Mouse (Mus musculus) midbrain, embryonic 10.5 days (tissue): Measurements from ENCODE around the gene Rep15. TPM values are rescaled to one million over a fixed set of nuclear protein-coding genes. Genes with fewer than 3 reads are reported as not detected.

Source experiments
- DNase-seq: peaks from one replicate; pipeline ENCODE4 v3.0.0-alpha.2; 2017; ENCODE audit warnings: low spot score
- H3K27ac ChIP-seq: fragments of 300-500 bp; sonication (generic); replicated peaks from 2 replicates; pipeline ENCODE4 v1.5.1; 2016; ENCODE audit warnings: mild to moderate bottlenecking
- H3K27me3 ChIP-seq: fragments of 300-500 bp; sonication (generic); 2 replicates; pipeline ENCODE4 v1.6.1; 2016; ENCODE audit warnings: low read depth, mild to moderate bottlenecking; ENCODE audit not compliant: poor library complexity, severe bottlenecking
- H3K36me3 ChIP-seq: fragments of 300-500 bp; sonication (generic); 2 replicates; pipeline ENCODE4 v1.6.1; 2016; ENCODE audit warnings: mild to moderate bottlenecking, moderate library complexity
- H3K4me1 ChIP-seq: fragments of 300-500 bp; sonication (generic); 2 replicates; pipeline ENCODE4 v1.6.1; 2016
- H3K4me3 ChIP-seq: fragments of 300-500 bp; sonication (generic); 2 replicates; pipeline ENCODE4 v1.5.1; 2016; ENCODE audit warnings: mild to moderate bottlenecking, moderate library complexity
- H3K9me3 ChIP-seq: fragments of 300-500 bp; sonication (generic); replicated peaks from 2 replicates; pipeline ENCODE4 v1.6.1; 2016; ENCODE audit warnings: mild to moderate bottlenecking
- WGBS: fragments of 180-500 bp; shearing (Covaris S2); methylation state at CpG from one replicate; pipeline ENCODE4 v1.1.7; 2016; 5-methylcytosine and 5-hydroxymethylcytosine counted together
- polyA plus RNA-seq: library from polyadenylated mRNA; unstranded; fragments of >200 nt; fragmentation: Nextera tagmentation; extraction: Ambion mirVana; gene quantifications from 2 replicates; pipeline ENCODE4 v1.2.1, GENCODE M21; 2016

Gene Rep15
- polyA plus RNA-seq, 1 experiment from 2014 or later = 0.69 TPM

- Histone ChIP-seq H3K27ac (no peak overlapping the region), H3K36me3 (peaks cover 3% of the 10 kb centered on the region; the same call in 1 of the 2 replicates), H3K4me1 (no peaks in the 10 kb centered on the region), H3K27me3 (no peaks in the 10 kb centered on the region), H3K4me3 (no peak overlapping the region), H3K9me3 (no peaks in the 10 kb centered on the region)
- DNase-seq = no peak
- WGBS = 88% methylated on average over 6 of the region's 6 CpGs
Measured at GRCm38 (mm10) chr6:147011977-147012376, 20.4 kb upstream of the Rep15 start.

DNA sequence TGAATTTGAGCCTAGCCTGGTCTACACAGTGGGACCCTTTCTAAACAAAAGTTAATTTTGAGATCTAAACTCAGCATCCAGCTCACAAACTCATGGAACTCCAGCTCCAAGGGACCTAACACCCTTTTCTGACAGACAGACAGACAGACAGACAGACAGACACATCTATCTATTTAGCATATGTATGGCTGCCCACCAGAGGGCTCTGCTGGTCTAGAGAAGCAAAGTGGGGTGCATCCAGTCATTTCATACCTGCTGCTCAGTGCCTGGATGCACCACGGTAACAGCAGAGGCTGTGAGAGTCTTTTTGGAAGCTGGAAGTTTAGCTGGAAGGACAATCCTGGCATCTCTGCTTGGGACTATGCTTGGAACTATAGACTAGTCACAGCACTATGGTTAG lies 18.8 kb upstream of the Rep15 start:
- Histone ChIP-seq H3K36me3 (peaks cover 3% of the 10 kb centered on the region; the same call in 1 of the 2 replicates), H3K4me1 (no peaks in the 10 kb centered on the region), H3K27ac (no peak overlapping the region), H3K4me3 (no peak overlapping the region), H3K9me3 (no peaks in the 10 kb centered on the region), H3K27me3 (no peaks in the 10 kb centered on the region)
- no peak for DNase-seq
- WGBS = 95% methylated on average over 1 of the region's 1 CpGs

DNA sequence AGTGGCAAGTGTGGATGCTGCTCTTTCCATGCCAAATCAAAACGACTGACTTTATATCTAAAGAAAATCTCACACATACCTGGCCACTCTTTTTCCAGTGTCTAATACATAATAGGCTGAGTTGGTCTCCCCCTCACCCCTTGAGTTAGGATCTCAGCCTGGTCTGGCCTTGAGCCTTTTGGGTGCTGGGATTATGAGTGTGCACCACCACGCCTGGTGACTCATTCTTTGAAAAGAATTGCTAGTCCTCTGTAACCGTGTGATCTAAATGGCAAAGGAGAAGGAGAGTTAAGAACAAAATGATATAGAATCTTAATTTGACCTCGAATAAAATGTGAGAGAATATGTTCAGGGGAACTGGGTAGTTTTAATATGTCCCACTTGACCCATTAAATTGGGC lies 14.5 kb upstream of the Rep15 start:
- Histone ChIP-seq H3K36me3 (peaks cover 15% of the 10 kb centered on the region), H3K4me1 (no peaks in the 10 kb centered on the region), H3K27me3 (no peaks in the 10 kb centered on the region), H3K27ac (no peak overlapping the region), H3K9me3 (no peaks in the 10 kb centered on the region), H3K4me3 (no peak overlapping the region)
- 84% methylated on average over 4 of the region's 4 CpGs for WGBS
- no peak for DNase-seq

DNA sequence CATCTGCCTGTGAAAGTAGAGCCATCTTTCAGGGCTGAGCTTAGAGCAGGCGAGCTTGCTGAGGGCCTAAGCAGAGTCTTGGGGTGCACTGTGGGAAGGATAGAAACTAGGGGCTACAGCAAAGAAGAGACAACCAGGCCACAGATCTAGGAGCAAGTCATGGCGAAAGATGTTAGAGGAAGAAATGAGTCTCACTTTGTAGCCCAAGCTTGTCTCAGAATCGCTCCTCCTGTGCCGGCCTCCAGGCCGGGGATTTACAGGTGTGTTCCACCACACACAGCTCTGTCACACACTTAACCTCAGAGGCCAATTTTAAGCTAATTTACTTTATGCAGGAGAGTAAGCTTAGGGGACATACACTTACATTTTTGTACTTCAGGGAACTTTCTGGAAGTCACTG lies 14.0 kb upstream of the Rep15 start:
- H3K4me1 ChIP-seq = no peaks in the 10 kb centered on the region
- no peaks in the 10 kb centered on the region for H3K9me3 ChIP-seq
- H3K36me3 ChIP-seq = peaks cover 15% of the 10 kb centered on the region
- DNase-seq = no peak
- no peaks in the 10 kb centered on the region for H3K27me3 ChIP-seq
- no peak overlapping the region for H3K4me3 ChIP-seq
- WGBS = 92% methylated on average over 5 of the region's 5 CpGs
- no peak overlapping the region for H3K27ac ChIP-seq

- no peak for DNase-seq
- no peak overlapping the region for H3K4me3 ChIP-seq
- H3K27ac ChIP-seq = no peak overlapping the region
- no peaks in the 10 kb centered on the region for H3K4me1 ChIP-seq
- WGBS = 95% methylated on average over 5 of the region's 5 CpGs
- H3K36me3 ChIP-seq = peaks cover 12% of the 10 kb centered on the region; the same call in 1 of the 2 replicates
- H3K27me3 ChIP-seq = no peaks in the 10 kb centered on the region
- H3K9me3 ChIP-seq = no peaks in the 10 kb centered on the region
Measured at GRCm38 (mm10) chr6:147021181-147021580, 11.2 kb upstream of the Rep15 start.

- H3K36me3 ChIP-seq = peaks cover 12% of the 10 kb centered on the region; the same call in 1 of the 2 replicates
- H3K4me3 ChIP-seq = no peak overlapping the region
- H3K27ac ChIP-seq = no peak overlapping the region
- H3K9me3 ChIP-seq = no peaks in the 10 kb centered on the region
- no peaks in the 10 kb centered on the region for H3K27me3 ChIP-seq
- no peak for DNase-seq
- no peaks in the 10 kb centered on the region for H3K4me1 ChIP-seq
- 88% methylated on average over 16 of the region's 16 CpGs for WGBS
Measured at GRCm38 (mm10) chr6:147022375-147023132, 9.8 kb upstream of the Rep15 start.

DNA sequence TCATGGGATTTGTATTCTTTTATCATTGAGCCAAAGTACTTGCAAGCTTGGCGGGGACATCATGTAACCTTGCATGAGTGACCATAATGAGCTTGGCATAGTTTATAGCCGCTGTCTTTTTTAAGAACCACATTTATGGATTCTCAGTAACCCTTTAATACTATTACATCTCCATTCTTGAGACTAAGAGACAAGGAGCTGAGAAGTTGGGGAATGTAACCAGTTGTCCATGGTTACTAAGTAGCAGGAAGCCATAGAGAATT lies 9.3 kb upstream of the Rep15 start:
- no peak for DNase-seq
- H3K9me3 ChIP-seq = no peaks in the 10 kb centered on the region
- no peaks in the 10 kb centered on the region for H3K27me3 ChIP-seq
- H3K27ac ChIP-seq = no peak overlapping the region
- 98% methylated on average over 2 of the region's 2 CpGs for WGBS
- peaks cover 14% of the 10 kb centered on the region; the same call in 1 of the 2 replicates for H3K36me3 ChIP-seq
- H3K4me1 ChIP-seq = no peaks in the 10 kb centered on the region
- no peak overlapping the region for H3K4me3 ChIP-seq

DNA sequence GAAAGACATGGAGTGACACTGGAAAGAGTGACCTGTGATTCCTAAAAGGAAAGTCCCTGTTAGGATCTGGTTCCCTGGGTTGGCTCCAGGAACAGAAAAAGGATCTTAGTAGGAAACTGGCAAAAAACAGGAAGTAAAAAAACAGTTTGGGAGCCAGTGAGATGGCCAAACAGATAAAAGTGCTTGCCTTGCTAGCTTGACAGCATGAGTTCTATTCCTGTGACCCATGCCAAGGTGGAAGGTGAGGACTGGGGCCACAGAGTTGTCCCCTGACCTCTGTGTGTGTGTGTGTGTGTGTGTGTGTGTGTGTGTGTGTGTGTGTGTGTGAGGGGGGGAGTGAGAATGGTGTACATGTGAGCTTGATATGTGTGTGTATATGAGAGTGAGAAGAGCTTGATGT lies 8.8 kb upstream of the Rep15 start:
- DNase-seq = no peak
- no peaks in the 10 kb centered on the region for H3K4me1 ChIP-seq

GRCm38 (mm10) chr6:147024761-147025160 lies 7.6 kb upstream of the Rep15 start:
- no peaks in the 10 kb centered on the region for H3K9me3 ChIP-seq
- H3K4me3 ChIP-seq = no peak overlapping the region
- DNase-seq = no peak
- H3K27me3 ChIP-seq = no peaks in the 10 kb centered on the region
- 88% methylated on average over 3 of the region's 3 CpGs for WGBS
- peaks cover 13% of the 10 kb centered on the region for H3K36me3 ChIP-seq
- H3K27ac ChIP-seq = no peak overlapping the region
- H3K4me1 ChIP-seq = no peaks in the 10 kb centered on the region

More for the DNA sequence above, 8.8 kb upstream of the Rep15 start:
- H3K9me3 ChIP-seq = no peaks in the 10 kb centered on the region
- no peak overlapping the region for H3K27ac ChIP-seq
- H3K27me3 ChIP-seq = no peaks in the 10 kb centered on the region
- H3K36me3 ChIP-seq = peaks cover 14% of the 10 kb centered on the region; the same call in 1 of the 2 replicates
- no peak overlapping the region for H3K4me3 ChIP-seq

DNA sequence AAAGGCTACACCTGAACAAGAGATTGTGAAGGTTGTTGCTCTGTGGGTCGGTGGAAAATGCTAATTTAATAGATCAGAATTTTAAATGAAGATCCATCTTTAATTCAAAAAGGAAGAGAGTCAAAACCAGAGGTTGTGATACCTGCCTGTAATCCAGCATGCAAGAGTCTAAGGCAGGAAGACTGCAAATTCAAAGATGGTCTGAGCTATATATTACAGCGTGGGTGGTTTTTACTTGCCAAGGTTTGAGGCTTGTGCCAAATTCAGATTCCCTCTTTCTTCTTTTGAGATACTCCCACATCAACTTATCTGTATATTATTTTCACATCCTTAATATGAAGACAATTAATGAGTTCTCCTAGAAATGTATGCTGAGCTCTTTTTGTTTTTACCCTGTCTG lies 4.0 kb upstream of the Rep15 start:
- H3K4me3 ChIP-seq = no peak overlapping the region
- WGBS = 88% methylated on average over 2 of the region's 2 CpGs
- no peaks in the 10 kb centered on the region for H3K27me3 ChIP-seq
- peaks cover 13% of the 10 kb centered on the region for H3K36me3 ChIP-seq
- DNase-seq = no peak
- no peaks in the 10 kb centered on the region for H3K4me1 ChIP-seq
- H3K27ac ChIP-seq = no peak overlapping the region
- no peaks in the 10 kb centered on the region for H3K9me3 ChIP-seq

DNA sequence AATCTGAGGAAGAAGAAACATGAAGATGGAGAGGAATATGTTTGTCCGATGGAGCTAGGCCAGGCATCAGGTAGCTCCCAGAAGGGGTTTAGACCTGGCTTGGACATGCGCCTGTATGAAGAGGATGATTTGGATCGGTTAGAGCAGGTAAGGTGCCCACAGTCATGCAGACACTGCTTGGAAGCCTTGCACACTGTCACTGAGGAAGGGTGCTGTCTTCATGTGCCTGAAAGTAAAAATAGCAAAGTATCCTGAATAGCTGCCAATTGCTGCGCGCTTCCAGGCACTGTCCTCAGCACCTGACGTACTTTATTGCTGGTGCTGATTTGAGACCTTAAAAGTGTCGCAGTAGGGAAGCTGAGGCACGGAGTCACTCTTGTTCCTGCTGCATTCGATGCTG lies 2.8 kb upstream of the Rep15 start:
- peaks cover 13% of the 10 kb centered on the region for H3K36me3 ChIP-seq
- H3K4me1 ChIP-seq = no peaks in the 10 kb centered on the region
- WGBS = 94% methylated on average over 9 of the region's 9 CpGs
- no peak overlapping the region for H3K4me3 ChIP-seq
- no peaks in the 10 kb centered on the region for H3K9me3 ChIP-seq
- H3K27ac ChIP-seq = no peak overlapping the region
- DNase-seq = no peak
- H3K27me3 ChIP-seq = no peaks in the 10 kb centered on the region

GRCm38 (mm10) chr6:147030096-147030885 lies 2.1 kb upstream of the Rep15 start:
- no peak overlapping the region for H3K4me3 ChIP-seq
- WGBS = 92% methylated on average over 15 of the region's 15 CpGs
- H3K27ac ChIP-seq = no peak overlapping the region
- no peaks in the 10 kb centered on the region for H3K4me1 ChIP-seq
- H3K27me3 ChIP-seq = no peaks in the 10 kb centered on the region
- no peak for DNase-seq
- H3K36me3 ChIP-seq = peaks cover 13% of the 10 kb centered on the region
- H3K9me3 ChIP-seq = no peaks in the 10 kb centered on the region
